Mouse (Mus musculus): Measurements from ENCODE around the gene Eng. TPM values are rescaled to one million over a fixed set of nuclear protein-coding genes. Genes with fewer than 3 reads are reported as not detected.
A peak's percentile ranks its signal among the peaks of the same experiment; 100 is the strongest.

Gene Eng
- total RNA-seq, 2 experiments from 2014 or later = 16.4 to 19.7 TPM

DNA sequence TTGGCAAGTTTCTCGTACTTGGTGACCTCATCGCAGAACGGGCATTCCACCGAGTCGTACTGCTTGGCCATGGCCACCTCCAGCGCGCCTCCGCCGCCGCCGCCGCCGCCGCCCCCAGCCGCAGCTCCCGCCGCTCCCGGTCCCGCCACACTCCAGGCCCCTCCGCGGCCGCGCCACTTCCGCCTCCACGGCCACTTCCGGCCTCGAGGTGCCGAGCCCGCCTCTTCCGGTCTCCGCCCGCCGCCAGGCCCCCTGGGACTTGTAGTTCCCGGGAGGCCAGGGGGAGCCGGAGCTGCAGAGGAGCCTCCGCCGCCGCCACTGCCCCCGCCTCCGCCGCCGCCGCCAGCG lies 66.2 kb downstream of the Eng start:
- peak overlapping the region; percentile 99 for H3K27ac ChIP-seq
- peak overlapping the region; percentile 91 for H3K4me3 ChIP-seq
- DNase-seq (ENCODE audit: low spot score in 2 of 2) = peak; percentile 93 to 94
- TF ChIP-seq CTCF (conservative IDR thresholded peaks at IDR 0.05) = no peak

DNA sequence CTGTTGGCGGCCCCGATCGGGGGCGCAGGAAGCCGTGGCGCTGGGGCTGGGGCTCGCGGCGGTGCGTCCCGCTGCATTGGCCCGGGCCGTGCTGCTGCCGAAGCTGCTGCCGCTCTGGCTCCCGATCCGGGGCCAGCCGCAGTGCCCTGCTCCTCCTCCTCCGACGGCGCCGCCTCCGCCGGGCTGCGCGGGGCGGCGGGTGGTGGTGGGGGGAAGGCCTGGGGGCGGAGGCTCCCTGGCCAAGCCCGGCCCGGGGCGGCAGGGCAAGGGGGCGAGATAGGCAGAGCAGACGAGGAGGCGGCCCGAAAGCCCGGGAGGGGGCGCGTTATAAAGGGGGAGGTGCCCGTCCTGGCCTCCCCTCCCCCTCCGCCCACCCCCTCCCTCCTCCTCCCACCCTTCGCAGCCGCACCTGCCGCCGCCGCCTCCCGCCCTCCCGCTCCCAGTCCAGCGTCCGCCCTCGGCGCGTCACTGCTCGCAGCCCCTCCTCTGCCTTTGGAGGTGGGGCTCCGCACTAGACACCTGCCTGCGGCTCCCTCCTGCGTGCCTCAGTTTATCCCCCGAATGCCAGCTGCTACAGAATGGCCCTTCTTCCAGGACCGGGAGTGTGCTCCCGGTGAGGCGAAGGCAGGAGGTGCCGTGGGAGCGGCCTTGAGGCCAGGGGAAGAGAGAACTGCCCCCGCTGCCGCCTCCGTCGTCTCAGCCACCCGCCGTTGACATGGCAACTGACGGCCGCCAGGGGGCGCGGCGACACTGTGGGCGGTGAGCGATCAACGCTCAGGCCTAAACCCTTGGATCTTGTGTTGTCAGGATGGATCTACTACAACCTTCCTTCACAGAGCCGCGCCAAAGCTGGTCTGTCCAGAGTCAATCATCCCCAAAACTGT lies 66.8 kb downstream of the Eng start, which contains the start of gene Cdk9:
Gene Cdk9, minus strand, starts transcription at position 143 of the 884 bp plus-strand sequence.
- peak within 1 kb of the TSS; percentile 99 for H3K27ac ChIP-seq
- peak; percentile 98 for TF ChIP-seq CTCF (conservative IDR thresholded peaks at IDR 0.05)
- peak; percentile 91 to 94 for DNase-seq (ENCODE audit: low spot score in 2 of 2)
- peak within 1 kb of the TSS; percentile 91 for H3K4me3 ChIP-seq

DNA sequence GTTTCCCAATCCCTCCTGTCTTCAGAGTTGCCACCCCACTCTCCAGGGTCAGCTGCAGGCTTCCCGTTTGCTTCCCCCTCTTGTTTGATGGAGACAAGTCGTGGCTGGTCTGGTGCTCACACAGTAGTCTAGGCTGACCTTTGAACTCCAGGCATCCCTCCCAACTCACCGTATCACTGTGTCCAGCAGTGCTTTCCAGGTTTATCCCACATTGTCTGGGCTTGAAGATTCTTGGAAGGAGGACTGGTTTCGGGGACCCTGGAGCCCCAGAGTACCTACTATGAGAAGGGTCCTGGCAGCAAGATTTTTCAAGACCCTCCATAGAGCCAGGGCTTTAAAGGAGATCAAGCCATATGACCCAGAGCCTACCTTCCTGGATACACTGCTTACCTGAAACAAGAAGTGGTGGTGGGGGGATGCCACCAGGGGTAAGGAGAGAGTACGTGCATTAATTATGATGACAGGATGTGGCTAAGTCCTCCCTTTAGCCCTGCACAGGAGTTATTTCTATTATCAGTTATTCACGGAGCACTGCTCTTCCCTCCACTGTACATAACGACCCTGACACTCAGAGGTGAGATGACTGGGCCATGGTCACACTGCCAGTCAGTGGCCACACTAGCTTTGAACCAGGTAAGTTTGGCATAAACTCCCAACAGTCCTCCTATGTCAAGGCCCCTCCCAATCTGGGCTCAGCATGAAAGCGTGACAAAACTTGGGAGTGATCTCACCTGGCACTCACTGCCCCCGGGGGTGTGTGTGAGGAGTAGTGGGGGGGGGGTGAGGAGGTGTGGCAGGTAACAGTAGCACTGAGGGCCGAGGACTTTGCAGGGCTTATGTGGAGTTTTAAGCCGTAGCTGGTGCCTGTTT lies 68.0 kb downstream of the Eng start:
- no peak for TF ChIP-seq CTCF (conservative IDR thresholded peaks at IDR 0.05)
- Histone ChIP-seq H3K4me3 (no peak overlapping the region), H3K27ac (peak overlapping the region; percentile 99)
- DNase-seq (ENCODE audit: low spot score in 2 of 2) = no peak

DNA sequence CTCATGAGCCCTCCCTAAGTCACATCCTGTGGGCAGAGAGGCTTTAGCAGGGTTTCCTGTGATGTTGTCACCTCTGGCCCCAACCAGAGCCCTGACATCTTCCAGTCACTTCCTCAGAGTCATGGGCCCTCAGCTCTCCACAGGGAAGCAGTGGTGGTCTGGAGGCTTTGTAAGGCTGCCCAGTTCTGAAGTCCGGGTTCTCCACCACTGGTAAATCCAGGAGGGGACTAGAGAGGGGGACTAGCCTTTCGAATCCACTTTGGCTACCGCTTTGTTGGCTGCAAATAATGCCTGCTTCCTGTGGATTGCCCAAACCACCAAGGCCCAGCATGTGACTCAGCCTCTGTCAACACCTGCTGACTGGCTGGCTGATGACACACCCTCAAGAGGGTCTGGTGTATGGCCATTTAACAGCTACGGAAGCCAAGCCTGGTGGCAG lies 68.6 kb downstream of the Eng start:
- 0 out of 2 replicates have a peak, but pooled peaks have one; percentile 10 for TF ChIP-seq CTCF (conservative IDR thresholded peaks at IDR 0.05)
- Histone ChIP-seq H3K27ac (peak overlapping the region; percentile 36; the same call in 1 of the 2 replicates), H3K4me3 (no peak overlapping the region)
- DNase-seq (ENCODE audit: low spot score in 2 of 2) = no peak

DNA sequence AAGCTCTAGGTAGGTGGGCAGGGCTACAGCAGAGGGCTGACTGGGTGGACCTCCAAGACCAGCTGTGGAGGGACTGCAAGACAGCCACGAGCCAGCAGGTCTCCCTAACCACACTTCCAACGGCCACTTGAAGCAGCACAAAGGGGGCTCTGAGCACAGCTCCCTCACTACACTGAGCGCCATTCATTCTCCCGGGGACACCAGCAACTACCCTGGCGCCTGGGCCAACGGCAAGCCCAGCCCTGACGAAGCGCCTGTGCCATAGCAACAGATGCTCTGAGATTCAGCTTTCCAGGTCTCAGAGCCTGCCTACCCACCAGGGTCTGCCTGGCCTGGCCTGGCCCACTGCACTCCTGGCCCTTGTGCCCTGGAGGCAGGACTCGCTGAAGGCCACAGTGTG lies 72.4 kb downstream of the Eng start:
- Histone ChIP-seq H3K27ac (no peak overlapping the region), H3K4me3 (no peak overlapping the region)
- 0 out of 2 replicates have a peak, but pooled peaks have one; percentile 4 for TF ChIP-seq CTCF (conservative IDR thresholded peaks at IDR 0.05)
- peak in 1 of 2 experiments; percentile 45 for DNase-seq (ENCODE audit: low spot score in 2 of 2)

DNA sequence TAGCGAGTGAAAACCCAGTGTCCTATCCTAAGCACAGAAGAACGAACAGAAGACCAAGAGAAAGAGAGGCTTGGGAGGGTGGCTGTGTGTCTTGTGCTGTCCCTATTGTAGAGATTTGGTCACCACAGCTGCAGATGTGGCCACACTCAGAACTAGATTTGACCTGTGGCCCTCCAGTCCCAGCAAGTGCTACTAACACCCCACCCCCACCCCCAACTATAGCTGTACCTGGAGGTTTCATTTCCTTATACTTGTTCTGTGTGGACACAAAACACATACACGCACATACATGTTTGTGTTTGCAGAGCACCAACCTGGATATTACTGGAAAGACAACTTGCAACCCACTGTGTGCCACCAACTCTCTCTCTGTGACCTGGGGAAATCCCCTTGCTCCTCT lies 73.7 kb downstream of the Eng start:
- no peak overlapping the region for H3K27ac ChIP-seq
- no peak overlapping the region for H3K4me3 ChIP-seq
- TF ChIP-seq CTCF (conservative IDR thresholded peaks at IDR 0.05) = no peak
- DNase-seq (ENCODE audit: low spot score in 2 of 2) = no peak

DNA sequence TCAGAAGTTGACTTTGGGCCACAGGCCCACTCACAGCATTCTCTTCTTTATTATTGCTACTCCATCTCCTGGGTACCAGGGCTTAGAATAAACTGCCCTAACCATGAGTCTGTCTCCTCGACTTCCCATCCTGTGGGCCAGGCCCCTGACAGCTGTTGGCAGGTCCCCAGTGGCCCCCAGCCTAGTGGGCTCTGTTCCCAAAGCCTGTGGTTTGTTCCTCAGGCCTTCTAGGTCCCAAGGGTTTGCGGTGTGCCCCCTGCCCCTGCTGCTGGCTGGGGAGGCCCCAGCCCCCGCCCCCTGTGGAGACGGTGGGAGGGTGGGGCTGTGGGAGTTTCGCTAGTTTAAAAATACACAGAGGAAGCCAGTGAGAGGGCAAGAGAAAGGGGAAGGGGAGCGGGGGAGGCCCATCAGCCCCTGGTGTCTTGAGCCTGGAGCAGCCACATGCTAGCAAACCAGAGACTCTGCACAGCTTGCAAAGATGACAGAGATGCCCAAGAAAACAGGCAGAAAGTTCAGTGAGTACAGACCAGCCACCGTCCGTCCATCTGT lies 74.4 kb downstream of the Eng start, which contains the start of gene Sh2d3c:
Gene Sh2d3c, plus strand, starts transcription at position 375 of the 549 bp plus-strand sequence.
- Histone ChIP-seq H3K27ac (peak within 1 kb of the TSS; percentile 18; the same call in 1 of the 2 replicates), H3K4me3 (no peak within 1 kb of the TSS)
- TF ChIP-seq CTCF (conservative IDR thresholded peaks at IDR 0.05) = no peak
- no peak for DNase-seq (ENCODE audit: low spot score in 2 of 2)

DNA sequence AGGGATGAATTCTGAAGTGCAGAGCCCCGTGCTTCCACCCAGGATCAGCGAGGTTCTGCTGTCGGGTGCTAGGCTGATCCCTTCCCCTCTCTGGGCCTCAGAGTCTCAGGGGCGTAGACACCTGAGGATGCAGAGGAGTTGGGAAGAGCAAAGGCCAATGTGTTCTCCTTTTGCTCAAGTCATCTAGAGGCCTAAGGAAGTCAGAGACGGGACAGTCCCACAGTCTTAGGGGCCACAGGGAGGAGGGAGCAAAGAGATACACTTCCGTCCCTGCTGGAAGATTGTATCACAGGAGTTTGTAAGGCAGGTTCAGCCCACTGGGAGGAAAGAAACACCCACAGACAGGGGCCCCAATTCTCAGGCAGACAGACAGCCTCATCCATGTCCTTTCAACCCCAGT lies 75.7 kb downstream of the Eng start:
- no peak for TF ChIP-seq CTCF (conservative IDR thresholded peaks at IDR 0.05)
- no peak for DNase-seq (ENCODE audit: low spot score in 2 of 2)

DNA sequence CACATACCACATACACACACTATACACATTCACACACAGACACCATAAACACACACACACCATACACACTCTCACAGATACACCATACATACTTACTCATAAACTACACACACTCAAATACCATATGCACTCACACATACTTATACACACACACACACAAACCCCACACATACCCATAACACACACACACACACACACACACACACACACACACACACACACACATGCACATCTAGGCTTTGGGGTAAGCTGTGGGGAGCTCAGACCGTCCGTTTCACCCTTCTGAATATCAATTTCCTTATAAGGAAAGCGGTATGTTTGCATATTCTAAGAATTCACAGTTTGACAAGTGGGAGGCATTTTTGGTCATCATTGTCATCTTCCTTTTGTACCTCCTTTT lies 76.2 kb downstream of the Eng start:
- H3K4me3 ChIP-seq = no peak overlapping the region
- TF ChIP-seq CTCF (conservative IDR thresholded peaks at IDR 0.05) = no peak
- H3K27ac ChIP-seq = no peak overlapping the region
- no peak for DNase-seq (ENCODE audit: low spot score in 2 of 2)

More for the DNA sequence above, 75.7 kb downstream of the Eng start:
- H3K27ac ChIP-seq = no peak overlapping the region
- H3K4me3 ChIP-seq = no peak overlapping the region

DNA sequence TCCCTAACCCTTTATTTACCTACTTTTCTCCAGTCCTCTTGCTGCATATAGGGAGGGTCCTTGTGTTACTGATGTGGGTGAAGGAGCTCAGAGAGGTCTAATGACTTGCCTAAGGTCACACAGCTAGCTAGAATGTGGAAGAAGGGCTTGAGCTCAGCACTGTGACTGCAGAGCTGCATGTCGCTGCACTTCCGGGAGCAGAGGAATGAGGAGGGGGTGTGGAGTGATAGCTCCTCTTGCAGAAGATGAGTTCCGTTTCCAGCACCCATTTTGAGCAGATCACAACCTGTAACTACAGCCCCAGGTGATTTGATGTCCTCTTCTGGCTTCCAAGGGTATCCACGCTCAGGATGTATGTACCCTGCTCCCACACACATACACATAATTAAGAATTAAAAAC lies 77.8 kb downstream of the Eng start:
- no peak for DNase-seq (ENCODE audit: low spot score in 2 of 2)
- no peak overlapping the region for H3K27ac ChIP-seq
- no peak for TF ChIP-seq CTCF (conservative IDR thresholded peaks at IDR 0.05)
- no peak overlapping the region for H3K4me3 ChIP-seq

DNA sequence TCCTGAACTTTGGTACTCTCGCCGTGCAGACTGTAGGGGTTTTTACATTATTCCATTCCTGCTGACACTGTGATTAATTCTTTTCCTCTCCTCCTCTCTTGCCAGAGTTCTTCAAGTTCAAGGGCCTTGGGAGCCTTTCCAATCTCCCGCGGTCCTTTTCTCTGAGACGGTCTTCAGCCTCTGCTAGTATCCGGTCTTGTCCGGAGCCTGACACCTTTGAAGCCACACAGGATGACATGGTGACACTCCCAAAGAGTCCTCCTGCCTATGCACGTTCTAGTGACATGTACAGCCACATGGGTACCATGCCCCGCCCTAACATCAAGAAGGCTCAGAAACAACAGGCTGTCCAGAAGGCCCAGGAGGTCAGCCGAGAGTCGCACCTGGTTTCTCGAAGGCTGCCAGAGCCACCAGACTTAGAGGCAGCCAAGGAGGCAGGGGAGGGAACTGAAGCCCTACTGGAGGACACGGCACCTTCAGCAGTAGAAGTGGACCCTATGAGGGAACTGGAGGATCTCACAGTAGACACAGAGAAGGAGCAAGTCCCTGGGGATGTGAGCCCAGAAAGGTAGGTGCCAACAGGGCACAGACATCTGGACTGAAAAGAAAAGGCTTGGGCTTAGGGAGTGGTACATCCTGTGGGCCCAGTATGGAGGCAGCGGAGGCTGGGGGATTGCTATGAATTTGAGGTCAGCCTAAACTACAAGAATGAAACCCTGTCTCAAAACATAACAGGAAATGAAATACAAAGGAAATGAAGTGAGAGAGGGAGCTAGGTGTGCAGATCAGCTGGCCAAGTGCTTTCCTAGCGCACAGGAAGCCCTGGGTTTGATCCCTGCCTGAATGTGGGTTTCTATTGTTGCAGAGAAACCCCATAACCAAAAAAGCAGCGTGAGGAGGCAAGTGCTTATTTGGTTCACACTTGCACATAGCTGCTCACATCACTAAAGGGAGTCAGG lies 78.7 kb downstream of the Eng start:
- Histone ChIP-seq H3K27ac (no peak overlapping the region), H3K4me3 (no peak overlapping the region)
- TF ChIP-seq CTCF (conservative IDR thresholded peaks at IDR 0.05) = no peak
- no peak for DNase-seq (ENCODE audit: low spot score in 2 of 2)

DNA sequence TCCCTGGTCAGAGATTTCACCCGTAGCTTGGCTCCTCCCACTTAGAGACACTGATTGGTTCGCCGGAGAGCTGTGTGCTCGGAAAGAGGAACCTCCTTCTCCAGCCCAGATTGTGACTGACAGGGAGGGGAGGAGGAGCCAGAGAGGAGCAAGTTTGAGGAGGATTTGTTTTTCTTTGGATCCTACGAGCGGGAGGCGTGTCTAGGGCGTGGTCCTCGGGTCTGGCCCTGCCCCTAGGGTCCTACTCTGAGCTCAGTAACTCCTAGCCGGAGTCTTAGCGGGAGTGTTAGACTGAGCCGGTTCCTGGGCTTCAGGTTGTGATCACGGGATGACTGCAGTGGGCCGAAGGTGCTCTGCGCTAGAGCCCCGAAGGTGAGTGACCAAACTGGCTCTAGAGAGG lies 81.0 kb downstream of the Eng start:
- no peak for TF ChIP-seq CTCF (conservative IDR thresholded peaks at IDR 0.05)
- peak; percentile 83 to 92 for DNase-seq (ENCODE audit: low spot score in 2 of 2)
- Histone ChIP-seq H3K27ac (peak overlapping the region; percentile 60; the same call in 1 of the 2 replicates), H3K4me3 (peak overlapping the region; percentile 51)
